Mouse (Mus musculus) stomach, embryonic 14.5 days (tissue): ENCODE data around the gene Srsf2. TPM values are rescaled to one million over a fixed set of nuclear protein-coding genes. Genes with fewer than 3 reads are reported as not detected.

Experiments used
- ATAC-seq: fragments of 200-750 bp; cut with Nextera tagmentation; 2 replicates; pipeline ENCODE4 v1.8.0; 2017; ENCODE audit warnings: low read depth, moderate TSS enrichment; ENCODE audit not compliant: insufficient number of reproducible peaks, insufficient read depth, low FRiP score
- H3K27ac ChIP-seq: fragments of 300-500 bp; sonication (generic); 2 replicates; pipeline ENCODE4 v1.5.1; 2014; ENCODE audit warnings: mild to moderate bottlenecking, low read length, moderate library complexity, mixed read lengths
- H3K27me3 ChIP-seq: fragments of 300-500 bp; sonication (generic); 2 replicates; pipeline ENCODE4 v1.6.1; 2014; ENCODE audit warnings: low read length, control low read depth, mixed read lengths; ENCODE audit not compliant: control insufficient read depth, insufficient read depth
- H3K36me3 ChIP-seq: fragments of 300-500 bp; sonication (generic); 2 replicates; pipeline ENCODE4 v1.6.1; 2014; ENCODE audit warnings: mild to moderate bottlenecking, control low read depth, low read length, moderate library complexity, mixed read lengths; ENCODE audit not compliant: control insufficient read depth, insufficient read depth
- H3K4me1 ChIP-seq: fragments of 300-500 bp; sonication (generic); 2 replicates; pipeline ENCODE4 v1.6.1; 2014; ENCODE audit warnings: low read length, control low read depth, mixed read lengths; ENCODE audit not compliant: control insufficient read depth, insufficient read depth
- H3K4me2 ChIP-seq: fragments of 300-500 bp; sonication (generic); replicated peaks from 2 replicates; pipeline ENCODE4 v1.6.1; 2014; ENCODE audit warnings: low read depth, low read length, control low read depth
- H3K4me3 ChIP-seq: fragments of 300-500 bp; sonication (generic); 2 replicates; pipeline ENCODE4 v1.5.1; 2014; ENCODE audit warnings: low read depth, low read length, control low read depth
- H3K9ac ChIP-seq: fragments of 300-500 bp; sonication (generic); replicated peaks from 2 replicates; pipeline ENCODE4 v1.6.1; 2014; ENCODE audit warnings: low read depth, mild to moderate bottlenecking, control low read depth, low read length, moderate library complexity, mixed read lengths
- H3K9me3 ChIP-seq: fragments of 300-500 bp; sonication (generic); 2 replicates; pipeline ENCODE4 v1.6.1; 2016; ENCODE audit warnings: low read depth, low read length, control low read depth; ENCODE audit not compliant: control insufficient read depth
- WGBS: fragments of 180-500 bp; shearing (Covaris S2); extraction: QIAGEN DNeasy Blood & Tissue Kit; methylation state at CpG from one replicate; pipeline ENCODE4 v1.1.7; 2014; 5-methylcytosine and 5-hydroxymethylcytosine counted together
- polyA plus RNA-seq: library from polyadenylated mRNA; unstranded; fragments of >200 nt; fragmentation: Nextera tagmentation; extraction: Ambion mirVana; gene quantifications from 2 replicates; pipeline ENCODE4 v1.2.1, GENCODE M21; 2014

Srsf2 gene
- polyA plus RNA-seq, 1 experiment from 2014 or later: 821 TPM

DNA sequence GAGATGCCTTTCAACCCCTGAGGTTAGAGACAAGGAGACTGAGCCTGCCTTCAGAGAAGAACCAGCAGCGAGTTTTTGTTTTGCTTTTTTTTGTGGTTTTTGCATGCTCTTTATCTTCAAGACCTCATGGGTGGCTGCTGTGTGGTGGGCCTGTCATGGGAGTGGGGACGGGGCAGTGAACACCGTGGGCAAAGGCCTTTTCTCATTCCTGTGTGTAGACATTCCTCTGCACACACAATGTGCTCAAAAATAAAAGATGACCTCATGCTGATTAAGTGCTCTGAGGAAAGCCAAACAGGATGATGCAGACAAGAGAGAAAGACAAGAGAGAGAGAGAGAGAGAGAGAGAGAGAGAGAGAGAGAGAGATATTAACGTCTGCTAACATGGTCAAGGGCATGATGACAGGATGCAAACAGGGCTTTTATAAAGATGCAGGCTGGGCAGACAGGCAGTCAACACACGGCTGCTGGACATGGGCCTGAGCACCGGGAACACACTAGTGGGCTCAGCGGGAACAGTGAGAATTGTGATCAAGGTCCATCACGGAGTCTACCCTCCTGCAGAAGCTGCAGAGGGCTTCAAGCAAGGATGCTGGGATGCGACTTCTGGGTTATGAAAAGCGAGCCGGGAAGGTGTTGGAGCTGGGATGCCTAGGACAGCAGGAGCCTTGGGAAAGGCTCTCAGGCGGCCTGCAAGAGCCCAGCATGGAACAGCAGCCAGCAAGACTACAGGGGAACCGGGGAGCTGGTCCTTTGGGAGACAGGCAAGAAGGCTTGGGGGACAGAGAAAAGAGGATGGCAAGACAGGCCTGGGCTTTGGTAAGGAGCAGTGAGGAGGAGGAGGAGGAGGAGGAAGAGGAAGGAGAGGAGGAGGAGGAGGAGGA, 31.6 kb downstream of the Srsf2 start:
- Histone ChIP-seq H3K9me3 (no peaks in the 10 kb centered on the region), H3K9ac (no peak overlapping the region), H3K4me1 (0 out of 2 replicates have a peak, but pooled peaks cover 8% of the 10 kb centered on the region), H3K27ac (no peak overlapping the region), H3K36me3 (no peaks in the 10 kb centered on the region; the same call in 1 of the 2 replicates), H3K4me2 (no peak overlapping the region), H3K4me3 (no peak overlapping the region), H3K27me3 (no peaks in the 10 kb centered on the region)
- no peak for ATAC-seq
- 63% methylated on average over 13 of the region's 13 CpGs for WGBS

DNA sequence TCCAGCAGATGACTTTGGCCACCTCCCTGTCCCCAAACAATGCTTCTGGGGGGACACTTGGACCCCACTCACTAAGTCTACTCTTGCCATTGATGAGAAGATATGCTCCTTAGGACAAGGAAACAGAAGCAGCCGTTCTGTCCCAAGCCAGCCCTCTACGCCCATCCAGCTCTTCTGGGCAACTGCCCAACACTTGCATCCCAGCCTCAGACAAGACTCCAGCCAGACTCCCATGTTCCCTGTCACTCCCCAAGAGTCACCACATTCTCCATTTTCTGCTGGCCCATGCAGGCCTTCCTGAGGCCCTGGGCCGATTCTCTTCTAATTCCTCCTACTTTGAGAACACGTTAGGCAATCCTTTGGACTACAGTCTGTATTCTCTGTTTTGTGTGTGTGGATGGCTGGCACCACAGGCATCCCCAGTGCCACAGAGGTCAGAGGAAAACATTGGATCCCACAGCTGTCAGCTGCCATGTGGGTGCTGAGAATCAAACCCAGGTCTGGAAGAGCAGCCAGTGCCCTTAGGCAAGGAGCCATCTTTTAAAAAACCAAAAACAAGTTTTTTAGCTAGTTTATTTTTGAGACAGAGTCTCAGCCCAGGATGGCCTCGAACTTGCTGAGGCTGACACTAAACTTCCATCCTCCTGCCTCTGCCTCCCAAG, 32.8 kb downstream of the Srsf2 start:
- no peak for ATAC-seq
- H3K9me3 ChIP-seq: no peaks in the 10 kb centered on the region
- no peaks in the 10 kb centered on the region for H3K27me3 ChIP-seq
- H3K9ac ChIP-seq: no peak overlapping the region
- 89% methylated on average over 5 of the region's 5 CpGs for WGBS
- peaks cover 12% of the 10 kb centered on the region for H3K4me1 ChIP-seq
- H3K4me3 ChIP-seq: no peak overlapping the region
- no peaks in the 10 kb centered on the region; the same call in 1 of the 2 replicates for H3K36me3 ChIP-seq
- H3K27ac ChIP-seq: no peak overlapping the region
- H3K4me2 ChIP-seq: no peak overlapping the region

DNA sequence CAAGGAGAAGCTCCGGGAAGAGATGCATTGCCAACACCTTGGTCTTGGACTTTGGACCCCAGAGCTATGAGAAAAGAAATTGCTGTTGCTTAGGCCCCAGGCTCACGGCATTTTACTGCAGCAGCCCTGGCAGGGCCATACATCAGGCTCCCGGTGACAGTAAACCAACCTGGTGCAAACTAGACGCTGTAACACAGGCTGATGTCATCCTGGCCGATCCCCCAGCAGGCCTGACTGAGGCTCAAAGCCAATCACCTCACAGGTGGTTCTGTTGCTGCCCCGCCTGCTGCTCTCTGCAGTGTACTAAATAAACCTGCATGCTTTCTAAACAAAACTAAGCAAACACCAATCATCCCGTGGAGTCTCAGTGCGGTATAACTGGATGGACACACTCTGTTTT, 34.2 kb downstream of the Srsf2 start:
- no peak overlapping the region for H3K27ac ChIP-seq
- no peak overlapping the region for H3K4me2 ChIP-seq
- H3K4me3 ChIP-seq: no peak overlapping the region
- no peaks in the 10 kb centered on the region for H3K9me3 ChIP-seq
- H3K27me3 ChIP-seq: no peaks in the 10 kb centered on the region
- no peak overlapping the region for H3K9ac ChIP-seq
- H3K36me3 ChIP-seq: no peaks in the 10 kb centered on the region; the same call in 1 of the 2 replicates
- 30% methylated on average over 8 of the region's 8 CpGs for WGBS
- peaks cover 25% of the 10 kb centered on the region for H3K4me1 ChIP-seq
- no peak for ATAC-seq

DNA sequence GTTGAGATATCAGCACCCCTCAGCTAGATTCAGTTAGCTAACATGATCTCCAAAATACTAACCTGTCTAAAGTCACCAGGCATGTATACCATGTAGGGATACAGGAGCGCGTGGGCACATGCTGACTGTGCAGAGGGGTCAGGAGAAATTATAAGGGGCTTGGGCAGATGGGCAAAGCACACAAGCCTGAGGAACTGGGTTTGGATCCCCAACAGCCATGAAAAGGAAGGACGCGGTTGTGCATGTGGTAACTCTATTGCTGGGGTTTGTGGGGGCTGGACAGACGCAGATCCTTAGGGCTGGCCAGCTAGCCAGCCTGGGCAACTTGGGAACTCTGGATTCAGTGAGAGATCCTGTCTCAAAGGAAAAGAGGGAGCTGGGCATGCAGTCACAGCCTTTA, 35.3 kb downstream of the Srsf2 start:
- Histone ChIP-seq H3K9me3 (no peaks in the 10 kb centered on the region), H3K4me3 (no peak overlapping the region), H3K36me3 (no peaks in the 10 kb centered on the region; the same call in 1 of the 2 replicates), H3K9ac (no peak overlapping the region), H3K4me2 (no peak overlapping the region), H3K27me3 (no peaks in the 10 kb centered on the region), H3K27ac (no peak overlapping the region), H3K4me1 (peaks cover 37% of the 10 kb centered on the region)
- no peak for ATAC-seq
- WGBS: 94% methylated on average over 5 of the region's 5 CpGs

DNA sequence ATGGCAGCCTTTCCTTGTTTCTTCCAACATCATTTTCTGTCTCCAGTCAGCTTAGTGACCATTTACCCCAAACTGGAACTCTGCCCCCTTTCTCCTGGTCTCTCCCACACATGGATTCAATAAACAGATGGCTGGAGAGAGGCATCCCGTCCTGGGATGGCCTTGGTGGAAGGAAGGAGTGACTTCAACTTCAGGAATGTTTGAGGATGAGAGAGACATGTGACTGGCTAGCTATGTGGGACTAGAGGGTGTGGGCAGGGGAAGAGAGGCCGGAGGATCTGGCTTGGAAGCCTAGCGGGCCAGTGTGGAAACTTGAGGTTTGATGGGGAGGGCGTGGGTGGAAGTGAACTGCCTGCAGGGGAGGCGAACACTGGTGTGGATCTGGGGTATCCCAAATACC, 36.1 kb downstream of the Srsf2 start:
- H3K9ac ChIP-seq: no peak overlapping the region
- WGBS: 74% methylated on average over 5 of the region's 5 CpGs
- no peak overlapping the region for H3K4me2 ChIP-seq
- no peak overlapping the region for H3K4me3 ChIP-seq
- H3K9me3 ChIP-seq: no peaks in the 10 kb centered on the region
- peaks cover 35% of the 10 kb centered on the region for H3K4me1 ChIP-seq
- no peak overlapping the region for H3K27ac ChIP-seq
- no peaks in the 10 kb centered on the region; the same call in 1 of the 2 replicates for H3K36me3 ChIP-seq
- ATAC-seq: no peak
- no peaks in the 10 kb centered on the region for H3K27me3 ChIP-seq

DNA sequence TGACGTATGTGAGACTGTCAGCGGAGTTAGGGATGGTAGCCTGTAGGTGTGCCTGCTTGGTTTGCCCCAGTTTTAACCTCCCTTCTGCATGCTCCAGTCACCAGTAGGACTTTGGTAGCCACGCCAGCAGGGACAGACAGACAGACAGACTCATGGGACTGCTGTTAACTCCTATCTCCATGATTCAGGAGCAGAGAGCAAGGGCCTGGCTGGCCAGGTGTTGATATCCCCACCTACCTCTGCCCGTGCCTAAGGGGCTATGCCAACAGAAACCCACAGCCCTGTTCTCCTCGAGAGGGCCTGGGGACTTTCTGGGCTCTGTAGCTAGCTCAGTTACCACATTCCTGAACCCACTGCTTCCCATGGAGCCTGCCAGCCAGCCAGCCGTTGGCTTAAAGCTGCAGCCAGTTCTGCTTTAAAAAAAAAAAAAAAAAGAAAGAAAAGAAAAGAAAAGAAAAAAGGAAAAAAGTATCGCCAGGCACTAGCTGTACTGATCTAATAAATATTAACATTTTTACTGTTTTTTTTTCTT, 37.9 kb downstream of the Srsf2 start:
- Histone ChIP-seq H3K9ac (no peak overlapping the region), H3K36me3 (no peaks in the 10 kb centered on the region; the same call in 1 of the 2 replicates), H3K4me1 (peaks cover 42% of the 10 kb centered on the region), H3K27ac (peak overlapping the region; percentile 90), H3K4me2 (no peak overlapping the region), H3K27me3 (no peaks in the 10 kb centered on the region), H3K4me3 (no peak overlapping the region), H3K9me3 (no peaks in the 10 kb centered on the region)
- WGBS: 27% methylated on average over 7 of the region's 7 CpGs
- ATAC-seq: no peak

DNA sequence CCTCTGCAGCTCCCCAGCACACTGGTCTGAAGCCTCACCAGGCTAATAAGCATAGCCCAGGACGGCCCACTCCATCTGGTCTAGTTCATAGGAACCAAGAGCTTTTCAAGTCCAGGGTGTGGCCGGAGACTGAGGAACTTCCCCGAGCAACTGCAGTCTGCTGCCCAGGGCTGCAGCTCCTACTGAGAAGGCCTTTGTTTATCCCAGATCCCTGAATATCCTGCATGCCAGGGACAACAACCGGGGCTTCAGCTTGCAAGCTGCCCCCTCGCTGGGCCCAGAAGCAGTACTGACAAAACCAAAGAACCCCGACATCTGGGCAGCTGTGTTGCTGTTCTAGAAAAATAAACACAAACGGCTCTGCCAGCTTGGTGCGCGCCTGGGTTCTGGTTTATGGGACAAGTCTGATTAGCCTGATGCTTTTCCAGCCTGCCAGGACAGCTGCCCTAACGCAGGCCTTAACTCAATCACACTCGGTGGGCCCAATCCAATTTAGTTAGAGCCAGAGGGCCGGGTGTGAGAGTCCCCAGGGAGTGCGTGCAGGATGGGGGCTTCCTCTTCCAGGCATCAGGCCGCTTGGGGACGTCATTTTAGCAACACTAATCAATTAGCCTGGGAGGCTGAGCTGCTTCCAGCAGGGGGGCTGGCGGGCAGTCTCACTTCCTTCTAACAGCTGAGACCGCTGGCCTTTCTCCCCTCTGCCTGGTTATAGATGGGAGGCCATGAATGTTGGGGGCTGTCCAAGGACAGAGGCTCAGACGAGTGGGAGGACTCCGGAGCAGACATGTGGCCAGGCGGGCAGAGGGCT, 38.6 kb downstream of the Srsf2 start:
- H3K9me3 ChIP-seq: no peaks in the 10 kb centered on the region
- H3K9ac ChIP-seq: no peak overlapping the region
- H3K4me1 ChIP-seq: peaks cover 42% of the 10 kb centered on the region
- no peak overlapping the region for H3K4me2 ChIP-seq
- ATAC-seq: peak; percentile 21; the same call in 1 of the 2 replicates
- no peaks in the 10 kb centered on the region for H3K27me3 ChIP-seq
- 16% methylated on average over 20 of the region's 20 CpGs for WGBS
- H3K4me3 ChIP-seq: no peak overlapping the region
- H3K27ac ChIP-seq: peak overlapping the region; percentile 90
- no peaks in the 10 kb centered on the region; the same call in 1 of the 2 replicates for H3K36me3 ChIP-seq

DNA sequence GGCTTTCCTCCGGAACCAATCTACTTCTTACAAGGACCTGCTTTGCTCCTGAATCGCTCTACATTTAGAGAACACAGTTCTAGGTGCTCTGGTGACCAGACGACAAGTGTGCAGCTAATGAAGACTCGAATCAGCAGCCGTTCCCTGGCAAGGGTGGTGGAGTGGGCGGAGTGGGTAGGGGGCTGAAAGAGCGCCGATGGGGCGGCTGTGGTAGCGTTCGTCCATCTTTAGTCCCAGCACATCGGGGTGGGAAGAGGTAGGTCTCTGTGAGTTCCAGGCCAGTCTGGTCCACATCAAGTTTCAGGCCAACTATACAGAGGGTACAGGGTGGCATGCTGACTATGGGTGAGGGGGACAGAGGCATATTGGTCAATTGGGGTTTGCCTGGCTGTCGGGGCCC, 39.3 kb downstream of the Srsf2 start:
- Histone ChIP-seq H3K4me1 (peaks cover 42% of the 10 kb centered on the region), H3K9me3 (no peaks in the 10 kb centered on the region), H3K27ac (peak overlapping the region; percentile 90), H3K9ac (no peak overlapping the region), H3K4me3 (no peak overlapping the region), H3K27me3 (no peaks in the 10 kb centered on the region), H3K36me3 (no peaks in the 10 kb centered on the region; the same call in 1 of the 2 replicates), H3K4me2 (no peak overlapping the region; the same call in 1 of the 2 replicates)
- no peak for ATAC-seq
- WGBS: 82% methylated on average over 13 of the region's 13 CpGs
